Mouse (Mus musculus): ENCODE measurements around the gene Ssx2ip.
"Not testable (repeated sequence)": the region's sequence is repeated elsewhere in the genome, so short reads cannot be mapped to it uniquely, and the experiment has no call there.

Gene Ssx2ip

DNA sequence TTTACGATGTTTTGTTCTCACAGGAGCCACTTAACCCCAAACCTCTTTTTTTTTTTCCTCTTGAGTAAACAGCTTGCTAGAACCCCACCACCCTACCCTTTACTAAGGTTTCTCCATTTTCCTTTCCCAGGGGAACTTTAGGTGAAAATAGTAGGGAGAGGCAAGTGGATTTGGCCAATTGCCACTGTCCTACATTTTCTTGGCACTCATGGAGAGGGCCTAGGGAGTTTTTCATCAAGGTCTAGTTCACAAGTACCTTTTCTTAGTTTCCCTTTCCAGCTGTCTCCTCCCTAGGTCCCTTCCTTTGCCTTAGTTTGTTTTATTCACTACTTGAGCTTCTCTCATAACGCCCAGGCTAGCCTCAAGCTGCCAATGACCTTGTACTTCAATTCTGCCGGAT is 672 bp upstream of the Ssx2ip start:
- no peak for DNase-seq (ENCODE audit: low spot score)

- no peak for DNase-seq (ENCODE audit: low spot score)
Observed at GRCm38 (mm10) chr3:146405213-146406006, 968 bp downstream of the Ssx2ip start.

DNA sequence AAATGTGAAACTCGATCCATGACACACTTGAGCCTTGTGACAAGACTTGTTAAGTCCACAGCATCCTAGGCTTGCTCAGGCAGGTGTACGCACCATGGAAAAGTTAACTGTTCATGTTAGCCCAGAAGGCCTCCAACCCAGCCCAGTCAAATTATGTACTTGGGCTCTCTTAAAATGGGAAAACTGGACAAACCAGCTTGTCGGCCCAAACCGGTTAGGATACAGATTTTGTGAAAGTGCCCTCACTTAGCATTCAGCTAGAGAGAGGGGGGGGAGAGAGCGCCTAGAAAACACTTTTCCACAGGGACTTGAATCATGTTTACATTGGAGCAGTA is 1.5 kb downstream of the Ssx2ip start:
- no peak for DNase-seq (ENCODE audit: low spot score)

DNA sequence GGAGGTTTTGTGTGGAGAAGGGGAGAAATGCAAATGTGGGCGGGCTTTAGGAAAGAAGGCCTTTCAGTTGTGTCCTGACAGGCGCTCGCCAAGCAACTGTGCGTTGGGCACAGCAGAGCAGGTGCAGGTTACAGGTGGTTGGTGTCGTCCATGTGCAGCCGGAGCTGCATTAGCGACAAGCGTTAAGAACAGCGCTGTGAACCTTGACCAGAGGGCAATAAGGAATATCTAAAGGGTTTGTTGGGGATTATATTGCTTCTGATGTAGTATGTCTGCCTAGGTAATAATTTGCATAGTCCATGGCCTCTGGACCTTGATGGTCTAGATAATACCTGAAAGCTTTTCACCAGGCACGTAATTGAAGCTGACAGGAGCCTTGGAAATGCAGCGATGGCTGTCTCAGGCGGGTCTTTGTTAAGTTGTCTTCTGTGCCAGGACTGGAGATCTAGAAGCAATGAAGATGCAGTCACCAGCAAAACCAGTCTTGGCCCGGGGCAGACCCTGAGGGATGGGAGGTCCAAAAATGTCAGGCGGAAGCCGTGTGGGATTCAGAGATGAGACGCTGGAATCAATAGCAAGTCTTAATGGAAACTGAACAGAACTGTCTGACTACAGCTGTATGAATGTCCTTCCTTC is 2.8 kb downstream of the Ssx2ip start:
- DNase-seq (ENCODE audit: low spot score): no peak

- no peak for DNase-seq (ENCODE audit: low spot score)
Observed at GRCm38 (mm10) chr3:146410114-146410513, 5.7 kb downstream of the Ssx2ip start.

DNA sequence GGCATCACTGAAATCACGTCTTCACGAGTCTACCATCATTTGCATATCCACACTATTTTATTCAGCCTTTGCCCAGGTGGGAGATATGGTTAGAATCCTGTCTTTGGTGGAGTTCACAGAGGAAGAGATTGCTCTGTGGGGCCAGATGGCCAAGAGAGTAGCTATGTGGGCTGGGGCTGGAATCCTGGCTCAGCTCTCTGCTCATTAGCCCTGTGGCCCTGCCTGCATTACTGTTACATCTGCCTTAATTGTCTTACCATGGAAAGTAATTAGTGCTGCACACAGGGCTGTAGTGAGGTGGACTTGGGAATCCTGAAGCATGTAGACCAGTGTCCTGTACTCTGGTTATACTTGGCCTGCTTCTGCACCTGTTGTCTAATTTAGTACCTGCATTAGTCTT is 7.6 kb downstream of the Ssx2ip start:
- no peak for DNase-seq (ENCODE audit: low spot score)

DNA sequence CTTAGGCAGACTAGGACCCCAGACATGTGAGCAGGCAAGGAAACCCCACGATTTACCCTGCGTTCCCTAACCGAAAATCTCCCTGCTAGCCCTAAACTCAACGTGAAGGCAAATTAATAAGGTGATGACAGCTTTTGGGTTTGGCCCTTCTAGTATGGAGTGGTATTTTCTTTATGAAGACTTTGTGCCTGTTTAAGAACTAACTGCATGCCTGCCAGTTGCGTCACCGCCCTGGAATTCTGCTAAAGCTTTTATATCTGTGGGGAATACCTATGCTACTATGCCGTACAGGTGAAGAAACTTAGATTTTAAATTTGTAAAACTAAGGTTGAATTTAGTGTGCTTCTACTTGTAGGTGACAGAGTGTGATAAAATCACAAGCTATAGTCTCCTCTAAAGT is 8.0 kb downstream of the Ssx2ip start:
- DNase-seq (ENCODE audit: low spot score): no peak

DNA sequence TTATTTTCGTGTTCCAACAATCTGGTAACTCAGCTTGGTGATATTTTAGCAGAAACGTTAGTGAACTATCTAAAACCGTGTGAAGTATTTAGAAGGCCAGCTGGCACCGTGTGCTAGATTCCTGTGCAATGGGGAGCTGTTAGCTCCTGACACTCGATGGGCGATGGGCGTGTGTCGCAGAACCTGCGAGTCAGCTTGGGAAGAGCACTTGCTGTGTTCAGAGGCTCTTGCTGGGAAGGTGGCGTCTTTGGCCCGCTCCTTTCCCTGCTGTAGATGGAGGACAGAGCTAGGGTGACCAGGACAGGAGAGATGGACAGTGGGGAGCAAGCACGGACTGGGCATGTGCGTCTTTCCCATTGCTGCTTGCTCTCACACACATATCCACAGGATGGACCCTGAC is 8.6 kb downstream of the Ssx2ip start:
- no peak for DNase-seq (ENCODE audit: low spot score)

GRCm38 (mm10) chr3:146413992-146414391 is 9.6 kb downstream of the Ssx2ip start:
- DNase-seq (ENCODE audit: low spot score): no peak

DNA sequence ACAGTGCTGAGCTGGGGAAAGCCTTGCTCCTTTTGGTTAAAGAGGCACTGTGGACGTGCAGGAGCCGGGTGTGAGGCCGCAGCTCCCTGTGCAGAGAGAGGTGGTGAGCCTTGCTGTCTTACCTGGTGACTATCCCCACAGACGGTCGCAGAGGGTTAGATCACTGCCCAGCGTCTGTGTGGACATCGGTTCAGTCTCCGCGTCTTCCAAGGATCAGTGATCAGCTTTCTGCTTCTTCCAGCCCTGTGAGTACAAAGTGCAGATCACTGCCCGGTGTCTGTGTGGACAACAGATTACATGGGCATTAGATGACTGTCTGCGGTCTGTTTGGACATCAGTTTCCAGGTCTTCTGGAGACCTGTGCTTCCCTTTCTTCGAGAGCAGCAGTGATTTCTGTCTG is 10.1 kb downstream of the Ssx2ip start:
- DNase-seq (ENCODE audit: low spot score): no peak

- DNase-seq (ENCODE audit: low spot score): no peak
Observed at GRCm38 (mm10) chr3:146417873-146418272, 13.4 kb downstream of the Ssx2ip start.

DNA sequence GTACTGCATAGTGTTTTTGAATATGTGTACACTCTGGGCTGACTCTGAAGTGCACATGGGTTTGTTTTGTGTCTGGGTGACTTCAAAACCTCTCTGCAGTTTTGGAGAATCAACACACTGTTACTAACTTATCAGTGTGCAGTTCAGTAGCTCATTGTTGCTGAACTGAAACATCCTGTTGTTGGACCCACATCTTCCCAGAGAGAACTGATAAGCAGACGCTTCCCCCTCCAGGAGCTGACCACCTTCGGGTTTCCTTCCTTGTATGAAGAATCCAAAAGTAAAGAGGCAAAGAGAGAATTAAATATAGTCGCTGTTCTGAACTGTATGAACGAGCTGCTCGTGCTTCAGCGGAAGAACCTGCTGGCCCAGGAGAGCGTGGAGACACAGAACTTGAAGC is 14.5 kb downstream of the Ssx2ip start:
- no peak for DNase-seq (ENCODE audit: low spot score)

- no peak for DNase-seq (ENCODE audit: low spot score)
Observed at GRCm38 (mm10) chr3:146419534-146419933, 15.1 kb downstream of the Ssx2ip start.

DNA sequence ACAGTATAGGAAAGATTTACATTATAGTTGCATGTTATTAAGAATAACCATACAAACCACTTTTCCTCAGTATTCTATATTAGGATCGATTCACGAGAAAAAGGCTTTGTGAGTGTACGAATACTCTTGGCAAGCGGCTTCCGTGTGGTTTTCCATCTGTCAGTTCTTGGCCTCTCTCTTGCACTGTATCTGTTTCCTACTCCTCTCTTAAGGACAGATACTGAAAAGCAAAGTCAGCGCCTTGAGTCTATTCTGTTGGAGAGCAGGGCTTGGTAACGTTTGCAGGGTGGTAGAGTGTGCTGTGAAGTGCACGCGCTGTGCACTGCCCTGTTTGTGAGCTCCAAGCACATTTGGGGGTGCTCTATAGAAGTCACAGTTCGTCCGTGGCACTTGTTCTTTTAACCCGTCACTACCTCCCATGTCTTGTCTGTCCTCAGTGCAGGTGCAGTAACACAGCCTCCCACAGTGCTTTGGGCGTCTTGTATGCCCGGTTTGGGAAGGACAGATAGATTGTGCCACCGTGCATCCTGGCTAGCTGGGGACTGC is 15.6 kb downstream of the Ssx2ip start:
- DNase-seq (ENCODE audit: low spot score): no peak

DNA sequence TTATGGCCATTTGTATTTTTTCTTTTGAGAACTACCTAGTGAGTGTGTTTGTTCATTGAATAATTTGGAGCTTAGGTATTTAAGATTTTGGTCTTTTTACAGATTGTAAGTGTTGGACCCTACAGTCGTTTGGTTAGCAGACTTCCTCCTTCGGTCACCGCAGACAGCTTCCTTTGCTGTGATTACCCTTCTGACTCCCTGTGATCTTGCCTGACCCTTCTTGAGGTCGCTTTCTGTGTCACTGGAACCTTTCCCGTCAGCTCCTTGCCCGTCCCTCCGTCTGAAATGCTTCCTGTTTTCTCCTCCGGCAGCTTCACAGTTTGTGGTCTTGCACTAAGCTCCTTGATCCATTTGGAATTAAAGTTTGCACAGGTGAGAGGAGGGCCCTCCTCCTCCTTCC is 17.3 kb downstream of the Ssx2ip start:
- DNase-seq (ENCODE audit: low spot score): no peak

DNA sequence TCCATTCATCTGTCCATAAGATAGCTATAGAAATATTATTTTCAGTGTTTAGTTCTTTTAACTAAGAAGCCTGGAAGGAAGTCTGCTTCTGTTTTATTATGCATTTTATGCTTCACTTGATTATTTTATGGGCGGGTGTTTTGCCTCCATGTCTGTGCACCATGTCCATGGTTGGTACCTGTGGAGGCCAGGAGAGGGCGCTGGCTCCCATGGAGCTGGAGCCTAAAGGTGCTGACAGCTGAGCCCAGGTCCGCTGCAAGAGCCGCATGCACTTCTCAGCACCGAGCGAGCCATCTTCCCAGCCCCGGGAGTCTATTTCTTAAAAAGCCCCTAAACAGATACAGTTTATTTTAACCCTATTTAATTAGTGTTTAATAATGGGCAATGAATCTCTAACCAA is 19.3 kb downstream of the Ssx2ip start:
- DNase-seq (ENCODE audit: low spot score): no peak

- DNase-seq (ENCODE audit: low spot score): no peak
Observed at GRCm38 (mm10) chr3:146424306-146424900, 20.0 kb downstream of the Ssx2ip start.

- no peak for DNase-seq (ENCODE audit: low spot score)
Observed at GRCm38 (mm10) chr3:146425902-146426301, 21.5 kb downstream of the Ssx2ip start.

DNA sequence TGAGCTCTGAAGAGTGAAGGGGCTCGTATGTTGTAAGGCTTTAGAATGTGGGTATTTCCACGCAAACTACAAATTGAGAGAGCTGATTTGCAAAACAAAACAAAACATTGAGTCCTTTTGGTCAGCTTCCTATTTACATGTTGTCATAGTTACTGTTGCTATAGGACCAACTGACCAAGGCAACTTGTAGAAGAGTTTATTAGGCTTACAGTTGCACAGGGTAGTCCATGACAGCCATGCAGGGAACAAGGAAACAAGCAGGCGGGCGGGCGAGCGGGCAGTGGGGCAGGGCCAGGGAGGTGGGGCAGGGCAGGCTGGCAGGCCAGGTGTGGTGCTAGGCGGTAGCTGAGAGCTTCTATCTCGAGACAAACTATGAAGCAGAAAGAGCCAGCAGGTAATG is 22.0 kb downstream of the Ssx2ip start:
- DNase-seq (ENCODE audit: low spot score): no peak

DNA sequence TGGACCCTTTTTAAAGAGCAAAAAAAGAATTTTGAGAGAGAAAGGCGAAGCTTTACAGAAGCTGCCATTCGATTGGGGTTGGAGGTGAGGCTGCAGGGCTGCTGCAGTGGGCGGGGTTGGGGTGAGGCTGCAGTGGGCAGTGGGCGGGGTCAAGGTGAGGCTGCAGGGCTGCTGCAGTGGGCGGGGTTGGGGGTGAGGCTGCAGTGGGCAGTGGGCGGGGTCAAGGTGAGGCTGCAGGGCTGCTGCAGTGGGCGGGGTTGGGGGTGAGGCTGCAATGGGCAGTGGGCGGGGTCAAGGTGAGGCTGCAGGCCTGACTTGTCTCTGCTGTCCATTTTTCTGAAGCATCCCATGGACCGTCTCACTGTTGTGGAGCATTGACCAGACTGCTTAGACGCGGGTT is 28.6 kb downstream of the Ssx2ip start:
- DNase-seq (ENCODE audit: low spot score): not testable (repeated sequence)

DNA sequence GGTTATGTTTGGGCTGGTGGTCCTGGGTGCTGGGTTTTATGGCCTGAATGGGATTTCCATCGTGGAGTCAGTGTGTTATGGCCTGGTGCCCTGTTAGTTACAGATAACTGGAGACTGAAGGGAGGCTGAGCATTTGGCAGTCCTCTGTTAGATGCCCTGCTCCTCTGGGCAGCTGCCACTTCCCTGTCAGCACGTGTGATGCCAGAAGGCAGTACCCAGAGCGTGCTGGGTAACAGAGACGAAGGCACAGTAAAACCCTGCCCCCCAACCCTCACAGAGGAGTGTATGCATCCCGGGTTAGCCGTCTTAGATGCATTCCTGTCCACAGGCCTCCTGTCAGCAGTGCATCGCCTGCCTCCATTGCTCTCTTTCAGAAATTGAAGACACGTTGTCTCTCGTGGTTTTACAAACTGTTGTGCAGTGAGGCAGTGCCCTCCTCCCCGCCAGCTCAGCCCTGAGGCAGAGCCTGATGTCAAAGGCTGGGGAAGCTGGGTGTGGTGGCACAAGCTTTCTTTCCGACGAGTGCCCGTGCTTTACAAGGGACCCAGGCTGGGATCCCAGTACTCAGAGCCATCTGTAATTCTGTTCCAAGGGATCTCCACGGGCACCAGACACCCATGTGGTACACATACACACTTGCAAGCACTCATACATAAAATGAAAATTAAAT is 29.4 kb downstream of the Ssx2ip start:
- no peak for DNase-seq (ENCODE audit: low spot score)

DNA sequence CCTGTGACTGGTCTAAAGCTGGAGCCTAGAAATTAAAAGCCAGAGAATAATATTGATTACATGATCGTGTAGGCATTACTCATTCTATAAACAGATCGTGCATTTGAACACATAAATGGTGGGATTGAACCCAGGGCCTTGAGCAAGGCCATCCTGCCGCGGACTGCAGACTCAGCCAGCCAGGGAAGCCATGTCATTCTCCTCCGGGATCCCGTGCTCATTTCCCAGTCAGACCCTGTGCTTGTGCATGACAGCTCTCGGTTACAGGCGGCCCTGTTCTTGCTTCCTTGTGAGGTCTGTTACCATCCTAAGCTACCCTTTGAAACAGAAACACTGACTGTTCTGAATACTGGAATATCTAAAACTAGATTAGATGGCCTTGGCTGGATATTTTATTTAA is 30.2 kb downstream of the Ssx2ip start:
- DNase-seq (ENCODE audit: low spot score): no peak

- DNase-seq (ENCODE audit: low spot score): no peak
Observed at GRCm38 (mm10) chr3:146435533-146435932, 31.1 kb downstream of the Ssx2ip start.
